Mouse (Mus musculus) testis, adult 2 months (tissue): ENCODE data around the gene Itch.

Experiments
- CTCF ChIP-seq: fragments of 200-500 bp; IDR thresholded peaks from 2 replicates; pipeline ENCODE4 v1.5.1; 2012; ENCODE audit warnings: low read depth, mild to moderate bottlenecking, inconsistent platforms, low read length, moderate library complexity; ENCODE audit not compliant: control insufficient read depth, insufficient read depth, insufficient replicate concordance
- POLR2A ChIP-seq: fragments of 200-500 bp; IDR thresholded peaks from 2 replicates; pipeline ENCODE4 v1.6.1; 2012; ENCODE audit warnings: low read depth, mild to moderate bottlenecking, inconsistent platforms, low read length, moderate library complexity; ENCODE audit not compliant: control insufficient read depth

DNA sequence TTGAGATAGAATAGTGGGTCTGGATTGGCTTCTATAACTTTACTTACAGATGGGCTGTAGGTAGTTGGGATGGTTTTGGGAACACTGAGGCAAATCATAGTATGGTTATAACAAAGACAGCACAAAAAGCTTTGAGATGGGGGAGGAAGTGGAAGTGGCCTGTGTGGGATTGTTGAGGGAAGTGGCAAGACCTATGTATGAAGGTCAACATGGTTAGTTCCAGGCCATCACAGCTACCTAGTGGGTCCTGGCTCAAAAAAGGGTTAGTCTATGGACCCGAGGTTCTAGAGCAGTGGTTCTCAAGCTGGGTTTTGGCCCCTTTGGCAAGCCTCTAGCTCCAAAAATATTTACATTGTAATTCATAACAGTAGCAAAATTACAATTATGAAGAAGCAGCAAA is 2.2 kb downstream of the Itch start:
- TF ChIP-seq CTCF: no peak
- no peak for TF ChIP-seq POLR2A
